Mouse (Mus musculus): Measurements from ENCODE around the gene Clip2.

DNA sequence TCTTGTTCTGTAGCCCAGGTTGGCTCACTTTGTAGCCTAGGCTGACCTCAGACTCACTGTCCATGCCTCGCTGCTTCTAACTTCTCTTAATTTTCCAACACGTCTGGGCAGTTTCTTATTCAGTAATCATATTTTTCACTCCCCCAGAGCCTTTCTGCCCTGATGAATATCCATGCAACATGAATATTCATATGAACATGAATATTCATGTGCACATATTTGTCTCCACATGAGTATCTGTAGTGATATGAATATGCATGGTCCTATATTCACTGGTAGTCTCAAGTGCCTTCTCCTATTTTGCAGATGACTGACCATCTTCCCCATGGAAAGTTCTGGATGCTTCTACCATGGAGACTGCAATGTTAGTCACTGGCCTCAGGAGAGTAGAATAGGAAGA is 31.1 kb downstream of the Clip2 start:
- TF ChIP-seq CTCF (IDR thresholded peaks at IDR 0.05; ENCODE audit: extremely low read depth, insufficient read depth, insufficient read length, insufficient replicate concordance): no peak
- no peak for TF ChIP-seq POLR2A (IDR thresholded peaks at IDR 0.05; ENCODE audit: low read depth, low read length)
